Mouse (Mus musculus) c-Kit-positive CD71-positive TER-119-positive erythroid progenitor cells, embryonic 14.5 days (primary cell): ENCODE data around the gene Trim50.

Experiments
- DNase-seq: peaks from one replicate; pipeline ENCODE4 v3.0.0-alpha.2; 2013; ENCODE audit warnings: low spot score

Trim50 gene

GRCm38 (mm10) chr5:135369787-135370654 is 16.9 kb downstream of the Trim50 start, which contains the start of gene Nsun5:
Gene Nsun5 (plus strand): TSS chr5:135369953.
- DNase-seq: peak; percentile 96

GRCm38 (mm10) chr5:135371195-135371594 is 18.1 kb downstream of the Trim50 start:
- DNase-seq: no peak

- no peak for DNase-seq
Measured at GRCm38 (mm10) chr5:135373601-135374000, 20.5 kb downstream of the Trim50 start.

GRCm38 (mm10) chr5:135375167-135375566 is 22.1 kb downstream of the Trim50 start:
- DNase-seq: no peak

- DNase-seq: no peak
Measured at GRCm38 (mm10) chr5:135376341-135376740, 23.2 kb downstream of the Trim50 start.

GRCm38 (mm10) chr5:135380681-135381080 is 27.6 kb downstream of the Trim50 start:
- no peak for DNase-seq

- no peak for DNase-seq
Measured at GRCm38 (mm10) chr5:135381356-135381925, 28.3 kb downstream of the Trim50 start.

GRCm38 (mm10) chr5:135382746-135383145 is 29.7 kb downstream of the Trim50 start:
- DNase-seq: no peak

GRCm38 (mm10) chr5:135383771-135384170 is 30.7 kb downstream of the Trim50 start:
- no peak for DNase-seq

GRCm38 (mm10) chr5:135394004-135394823 is 41.1 kb downstream of the Trim50 start, which contains the start of gene Pom121:
Gene Pom121 (minus strand): TSS chr5:135394546.
- DNase-seq: peak; percentile 82

GRCm38 (mm10) chr5:135395826-135396225 is 42.7 kb downstream of the Trim50 start:
- peak; percentile 69 for DNase-seq

GRCm38 (mm10) chr5:135399382-135399781 is 46.3 kb downstream of the Trim50 start:
- DNase-seq: no peak

- peak; percentile 68 for DNase-seq
Measured at GRCm38 (mm10) chr5:135400244-135400643, 47.1 kb downstream of the Trim50 start.

GRCm38 (mm10) chr5:135404623-135405022 is 51.5 kb downstream of the Trim50 start:
- no peak for DNase-seq

- no peak for DNase-seq
Measured at GRCm38 (mm10) chr5:135405437-135405836, 52.3 kb downstream of the Trim50 start.

- no peak for DNase-seq
Measured at GRCm38 (mm10) chr5:135408114-135408513, 55.0 kb downstream of the Trim50 start.

GRCm38 (mm10) chr5:135410266-135410665 is 57.2 kb downstream of the Trim50 start:
- no peak for DNase-seq
